Mouse (Mus musculus): Measurements from ENCODE around the gene Pdzd2. TPM values are rescaled to one million over a fixed set of nuclear protein-coding genes. Genes with fewer than 3 reads are reported as not detected.

The Pdzd2 gene
- polyA plus RNA-seq, 1 experiment = under 0.01 TPM

DNA sequence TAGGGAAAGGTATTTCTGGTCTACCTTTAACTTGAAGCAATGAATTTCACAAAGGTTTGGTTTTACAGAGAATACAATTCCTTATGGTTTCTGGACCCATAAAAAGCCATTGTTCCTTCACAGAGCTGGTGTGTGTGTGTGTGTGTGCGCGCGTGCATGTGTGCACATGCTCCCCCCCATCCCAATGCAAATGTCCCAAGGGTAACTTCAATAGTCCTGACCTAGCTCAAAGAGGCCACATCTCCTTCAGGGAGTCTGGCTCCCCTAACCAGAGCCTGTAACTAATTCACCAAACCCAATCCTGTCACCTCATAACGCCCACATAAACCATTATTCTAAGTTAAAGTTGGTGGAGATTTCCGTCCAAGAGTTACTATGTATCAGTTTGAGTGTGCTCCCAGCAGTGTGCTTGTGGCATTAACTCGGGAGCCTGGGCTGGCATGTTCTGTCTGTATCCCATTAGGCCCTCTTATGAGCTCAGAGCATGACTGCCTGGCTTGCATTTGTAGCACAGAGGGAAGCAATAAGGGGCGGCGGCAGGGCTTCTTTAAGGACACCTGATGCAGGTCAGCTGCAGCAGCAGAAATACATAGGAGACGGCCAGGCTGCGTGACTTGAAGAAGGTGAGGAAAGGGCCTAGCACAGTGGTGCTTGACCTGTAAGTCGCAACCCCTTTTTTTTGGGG, 200.0 kb downstream of the Pdzd2 start:
- TF ChIP-seq GATA1 (IDR thresholded peaks at IDR 0.05; ENCODE audit: low read length) (no peak), TAL1 (IDR thresholded peaks at IDR 0.05; ENCODE audit: low read length) (no peak)
- H3K27me3 ChIP-seq (ENCODE audit: control insufficient read depth) = no peaks in the 10 kb centered on the region
- no peaks in the 10 kb centered on the region for H3K4me1 ChIP-seq (ENCODE audit: control insufficient read depth)
- H3K9me3 ChIP-seq (ENCODE audit: control insufficient read depth, low read length) = no peaks in the 10 kb centered on the region
- H3K4me3 ChIP-seq (replicated peaks) = no peak overlapping the region
- no peaks in the 10 kb centered on the region for H3K36me3 ChIP-seq (ENCODE audit: control insufficient read depth)

DNA sequence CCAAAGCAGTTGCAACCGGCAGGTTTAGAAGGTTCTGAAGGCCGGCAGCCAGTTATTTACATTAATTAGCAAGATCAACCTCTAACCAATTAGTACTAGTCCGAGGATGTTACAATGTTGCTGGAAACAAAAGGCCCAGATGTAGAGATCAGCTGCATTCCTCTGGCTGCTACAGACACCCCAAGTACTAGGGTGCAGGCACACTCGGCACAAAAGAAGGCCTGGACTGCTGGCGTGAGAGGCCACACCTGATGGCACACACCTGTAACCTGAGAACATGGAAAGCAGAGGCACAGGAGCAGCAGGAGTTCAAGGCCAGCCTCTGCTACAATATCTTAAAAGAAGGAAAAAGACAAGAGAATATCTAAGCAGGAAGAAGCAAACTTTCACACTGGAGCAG, 206.5 kb downstream of the Pdzd2 start:
- TF ChIP-seq GATA1 (IDR thresholded peaks at IDR 0.05; ENCODE audit: low read length) (no peak), TAL1 (IDR thresholded peaks at IDR 0.05; ENCODE audit: low read length) (no peak)
- Histone ChIP-seq H3K36me3 (ENCODE audit: control insufficient read depth) (no peaks in the 10 kb centered on the region), H3K9me3 (ENCODE audit: control insufficient read depth, low read length) (no peaks in the 10 kb centered on the region), H3K27me3 (ENCODE audit: control insufficient read depth) (no peaks in the 10 kb centered on the region), H3K4me3 (replicated peaks) (no peak overlapping the region), H3K4me1 (ENCODE audit: control insufficient read depth) (no peaks in the 10 kb centered on the region)

DNA sequence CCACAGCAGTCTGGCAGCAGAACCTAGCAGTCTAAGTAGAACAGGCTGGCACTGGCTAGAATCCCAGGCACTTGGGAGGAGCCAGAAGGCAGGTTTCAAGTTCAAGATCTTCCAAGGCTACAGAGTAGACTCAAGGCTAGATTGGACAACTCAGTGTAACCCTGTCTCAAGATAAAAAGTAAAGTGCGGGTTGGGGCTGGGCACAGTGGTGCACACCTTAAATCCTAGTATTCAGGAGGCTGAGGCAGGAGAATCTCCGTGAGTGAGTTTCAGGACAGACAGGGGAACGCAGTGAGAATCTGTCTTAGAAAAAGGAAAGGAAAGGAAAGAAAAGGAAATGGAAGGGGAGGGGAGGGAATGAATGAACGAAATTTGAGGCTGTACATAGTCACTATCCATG, 207.2 kb downstream of the Pdzd2 start:
- H3K4me3 ChIP-seq (replicated peaks) = no peak overlapping the region
- no peaks in the 10 kb centered on the region for H3K4me1 ChIP-seq (ENCODE audit: control insufficient read depth)
- no peaks in the 10 kb centered on the region for H3K27me3 ChIP-seq (ENCODE audit: control insufficient read depth)
- H3K36me3 ChIP-seq (ENCODE audit: control insufficient read depth) = no peaks in the 10 kb centered on the region
- TF ChIP-seq GATA1 (IDR thresholded peaks at IDR 0.05; ENCODE audit: low read length) = no peak
- TF ChIP-seq TAL1 (IDR thresholded peaks at IDR 0.05; ENCODE audit: low read length) = no peak
- no peaks in the 10 kb centered on the region for H3K9me3 ChIP-seq (ENCODE audit: control insufficient read depth, low read length)

DNA sequence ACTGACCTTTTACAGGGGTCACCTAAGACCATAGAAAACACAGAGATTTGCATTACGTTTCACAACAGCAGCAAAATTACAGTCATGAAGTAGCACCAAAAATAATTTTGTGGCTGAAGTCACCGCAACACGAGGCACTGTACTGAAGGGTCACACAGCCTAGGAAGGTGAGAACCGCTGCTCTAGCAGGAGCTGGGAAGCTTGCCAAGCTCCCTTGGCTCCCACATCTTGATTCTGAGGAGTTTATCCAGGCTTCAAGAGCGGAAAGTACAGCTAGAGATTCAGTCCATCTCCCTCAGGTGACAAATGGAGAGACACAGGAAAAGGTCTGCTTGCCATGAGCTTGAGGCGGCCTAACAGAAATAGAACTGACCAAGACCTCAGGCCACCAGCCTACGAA, 216.9 kb downstream of the Pdzd2 start:
- no peak overlapping the region for H3K4me3 ChIP-seq (replicated peaks)
- no peaks in the 10 kb centered on the region for H3K27me3 ChIP-seq (ENCODE audit: control insufficient read depth)
- TF ChIP-seq TAL1 (IDR thresholded peaks at IDR 0.05; ENCODE audit: low read length) = no peak
- no peak for TF ChIP-seq GATA1 (IDR thresholded peaks at IDR 0.05; ENCODE audit: low read length)

DNA sequence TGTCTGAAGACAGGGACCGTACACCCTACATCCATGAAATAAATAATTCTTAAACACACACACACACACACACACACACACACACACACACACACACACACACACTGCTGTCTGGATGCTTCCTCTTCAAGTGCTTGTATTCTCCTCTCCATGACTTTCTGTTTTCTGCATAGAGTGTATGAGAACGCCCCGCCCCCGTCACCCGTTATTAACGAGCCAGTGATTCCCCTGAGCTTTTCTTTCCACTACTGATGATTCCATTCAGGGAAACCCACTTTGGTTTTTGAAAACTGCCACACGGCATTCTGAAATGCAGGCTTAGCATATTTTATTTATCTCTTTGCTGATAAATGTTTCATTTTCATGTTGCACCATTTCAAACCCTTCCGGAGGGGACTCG, 219.4 kb downstream of the Pdzd2 start:
- TF ChIP-seq TAL1 (IDR thresholded peaks at IDR 0.05; ENCODE audit: low read length) (no peak), GATA1 (IDR thresholded peaks at IDR 0.05; ENCODE audit: low read length) (no peak)
- Histone ChIP-seq H3K36me3 (ENCODE audit: control insufficient read depth) (no peaks in the 10 kb centered on the region), H3K4me3 (replicated peaks) (no peak overlapping the region), H3K9me3 (ENCODE audit: control insufficient read depth, low read length) (no peaks in the 10 kb centered on the region), H3K27me3 (ENCODE audit: control insufficient read depth) (no peaks in the 10 kb centered on the region), H3K4me1 (ENCODE audit: control insufficient read depth) (no peaks in the 10 kb centered on the region)

More for the DNA sequence above, 216.9 kb downstream of the Pdzd2 start:
- no peaks in the 10 kb centered on the region for H3K36me3 ChIP-seq (ENCODE audit: control insufficient read depth)
- H3K9me3 ChIP-seq (ENCODE audit: control insufficient read depth, low read length) = peaks cover 3% of the 10 kb centered on the region; the same call in 1 of the 2 replicates
- no peaks in the 10 kb centered on the region for H3K4me1 ChIP-seq (ENCODE audit: control insufficient read depth)

DNA sequence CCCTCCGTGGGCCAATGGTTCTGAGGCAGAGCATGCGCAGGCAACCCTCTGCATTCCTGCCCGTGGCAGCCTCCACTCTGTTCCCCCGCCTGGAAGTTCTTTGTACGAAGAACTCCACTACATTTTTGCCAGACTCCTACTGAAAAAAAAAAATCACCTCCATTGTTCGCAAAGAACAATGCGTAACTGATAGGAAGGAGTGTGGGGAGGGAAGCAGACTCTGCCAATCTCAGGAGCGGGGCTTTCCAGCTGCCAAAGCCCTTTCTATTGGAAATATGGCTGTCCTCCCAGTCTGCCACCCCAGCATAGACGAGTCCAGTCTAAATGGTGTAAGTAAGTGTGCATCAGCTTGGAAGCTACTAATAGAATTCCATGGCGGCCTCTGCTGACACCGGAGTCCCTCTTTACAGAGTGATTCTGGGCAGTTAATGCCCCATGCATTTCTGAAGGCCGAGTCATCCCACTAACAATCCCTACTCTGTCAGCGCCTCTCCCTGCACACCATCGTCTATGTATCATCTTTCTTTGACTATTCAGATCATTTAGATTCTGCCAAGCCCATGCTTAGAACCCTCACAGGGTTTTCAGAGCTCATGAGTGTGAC, 221.3 kb downstream of the Pdzd2 start:
- no peaks in the 10 kb centered on the region for H3K4me1 ChIP-seq (ENCODE audit: control insufficient read depth)
- TF ChIP-seq GATA1 (IDR thresholded peaks at IDR 0.05; ENCODE audit: low read length) = no peak
- no peak for TF ChIP-seq TAL1 (IDR thresholded peaks at IDR 0.05; ENCODE audit: low read length)
- no peak overlapping the region for H3K4me3 ChIP-seq (replicated peaks)
- H3K9me3 ChIP-seq (ENCODE audit: control insufficient read depth, low read length) = no peaks in the 10 kb centered on the region
- H3K36me3 ChIP-seq (ENCODE audit: control insufficient read depth) = no peaks in the 10 kb centered on the region
- H3K27me3 ChIP-seq (ENCODE audit: control insufficient read depth) = no peaks in the 10 kb centered on the region

DNA sequence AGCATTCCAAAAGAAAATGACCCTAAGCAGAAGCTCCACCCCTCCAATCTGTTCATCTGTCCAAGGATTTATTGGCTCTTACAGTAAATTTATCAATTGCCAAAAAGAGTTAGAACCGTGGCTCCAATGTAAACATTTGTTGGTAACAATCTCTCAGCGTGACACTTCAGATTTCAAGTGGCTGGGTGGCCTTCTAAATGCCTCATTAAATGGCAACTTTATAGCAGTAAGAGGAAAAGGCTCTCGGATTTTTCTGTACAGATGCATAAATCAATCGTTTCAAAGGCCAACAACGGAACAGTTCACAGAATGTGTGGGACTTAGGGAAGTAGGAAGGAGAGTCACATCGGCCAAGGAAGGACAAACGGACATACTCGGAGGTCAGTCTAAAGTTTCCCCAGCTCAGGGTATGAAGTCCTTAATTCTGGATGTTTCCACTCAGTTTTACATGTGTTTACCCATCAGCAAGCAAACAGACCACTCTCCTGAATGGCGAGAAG, 222.4 kb downstream of the Pdzd2 start:
- TF ChIP-seq GATA1 (IDR thresholded peaks at IDR 0.05; ENCODE audit: low read length) (no peak), TAL1 (IDR thresholded peaks at IDR 0.05; ENCODE audit: low read length) (no peak)
- H3K36me3 ChIP-seq (ENCODE audit: control insufficient read depth) = no peaks in the 10 kb centered on the region
- H3K27me3 ChIP-seq (ENCODE audit: control insufficient read depth) = no peaks in the 10 kb centered on the region
- H3K9me3 ChIP-seq (ENCODE audit: control insufficient read depth, low read length) = no peaks in the 10 kb centered on the region
- H3K4me1 ChIP-seq (ENCODE audit: control insufficient read depth) = no peaks in the 10 kb centered on the region
- no peak overlapping the region for H3K4me3 ChIP-seq (replicated peaks)

DNA sequence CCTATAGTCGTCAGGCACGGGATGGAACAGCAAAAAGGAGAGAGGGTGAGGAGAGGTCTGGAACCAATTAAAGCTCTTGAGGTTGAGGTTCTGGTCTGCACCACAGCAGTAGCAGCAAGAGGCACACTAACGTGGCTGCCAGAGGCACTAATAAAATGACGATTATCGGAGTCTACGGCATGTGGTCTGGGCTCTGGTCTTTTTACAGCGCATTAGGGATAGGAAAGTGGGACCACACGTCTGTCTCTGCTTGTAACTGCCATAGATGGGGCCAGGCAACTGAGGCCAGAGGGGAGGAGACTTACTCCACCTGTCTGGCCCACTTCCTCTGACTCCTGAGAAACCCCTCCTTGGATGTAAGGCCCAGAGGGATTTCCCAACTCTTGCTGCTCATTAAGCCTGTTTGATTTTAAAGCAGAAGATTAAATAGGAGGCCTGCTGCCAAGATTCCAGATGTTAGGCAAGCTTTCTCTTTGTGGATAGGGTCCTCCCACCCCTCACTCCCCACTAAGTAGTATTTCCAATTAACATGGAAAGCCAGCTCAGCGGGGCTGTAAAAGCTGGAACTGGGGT, 224.4 kb downstream of the Pdzd2 start:
- H3K27me3 ChIP-seq (ENCODE audit: control insufficient read depth) = no peaks in the 10 kb centered on the region
- no peaks in the 10 kb centered on the region for H3K4me1 ChIP-seq (ENCODE audit: control insufficient read depth)
- no peak overlapping the region for H3K4me3 ChIP-seq (replicated peaks)
- TF ChIP-seq GATA1 (IDR thresholded peaks at IDR 0.05; ENCODE audit: low read length) (no peak), TAL1 (IDR thresholded peaks at IDR 0.05; ENCODE audit: low read length) (no peak)
- no peaks in the 10 kb centered on the region for H3K36me3 ChIP-seq (ENCODE audit: control insufficient read depth)
- H3K9me3 ChIP-seq (ENCODE audit: control insufficient read depth, low read length) = no peaks in the 10 kb centered on the region

DNA sequence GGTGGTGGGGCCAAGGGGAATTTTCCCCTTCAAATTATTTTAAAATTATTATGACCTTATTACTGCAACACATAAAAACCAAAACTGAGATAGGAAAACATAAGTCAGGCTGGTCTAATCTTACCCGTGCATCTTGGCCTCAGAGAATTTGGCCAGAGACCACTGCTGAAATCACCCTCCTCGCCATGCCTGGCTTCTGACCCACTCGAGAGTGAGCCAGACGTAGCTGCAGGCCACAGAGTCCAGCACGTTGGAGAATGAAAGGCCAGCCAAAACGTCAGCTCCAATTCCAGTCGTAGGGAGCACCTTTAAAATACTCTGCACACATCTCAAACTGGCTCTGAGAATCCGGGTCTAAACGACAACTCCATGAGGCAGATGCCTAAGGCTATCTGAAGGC, 226.2 kb downstream of the Pdzd2 start:
- Histone ChIP-seq H3K27me3 (ENCODE audit: control insufficient read depth) (no peaks in the 10 kb centered on the region), H3K9me3 (ENCODE audit: control insufficient read depth, low read length) (no peaks in the 10 kb centered on the region), H3K4me3 (replicated peaks) (no peak overlapping the region), H3K36me3 (ENCODE audit: control insufficient read depth) (no peaks in the 10 kb centered on the region), H3K4me1 (ENCODE audit: control insufficient read depth) (no peaks in the 10 kb centered on the region)
- TF ChIP-seq GATA1 (IDR thresholded peaks at IDR 0.05; ENCODE audit: low read length) (no peak), TAL1 (IDR thresholded peaks at IDR 0.05; ENCODE audit: low read length) (no peak)
